Mouse (Mus musculus) heart, postnatal 0 days (tissue): Measurements from ENCODE around the gene S100a7a.

ENCODE experiments used
- CTCF ChIP-seq: IDR thresholded peaks from 2 replicates; pipeline ENCODE4 v1.5.1; 2016; ENCODE audit warnings: antibody characterized with exemption, control low read depth, low read depth
- EP300 ChIP-seq: IDR thresholded peaks from 2 replicates; pipeline ENCODE4 v1.6.1; 2016; ENCODE audit warnings: antibody characterized with exemption, low read depth

DNA sequence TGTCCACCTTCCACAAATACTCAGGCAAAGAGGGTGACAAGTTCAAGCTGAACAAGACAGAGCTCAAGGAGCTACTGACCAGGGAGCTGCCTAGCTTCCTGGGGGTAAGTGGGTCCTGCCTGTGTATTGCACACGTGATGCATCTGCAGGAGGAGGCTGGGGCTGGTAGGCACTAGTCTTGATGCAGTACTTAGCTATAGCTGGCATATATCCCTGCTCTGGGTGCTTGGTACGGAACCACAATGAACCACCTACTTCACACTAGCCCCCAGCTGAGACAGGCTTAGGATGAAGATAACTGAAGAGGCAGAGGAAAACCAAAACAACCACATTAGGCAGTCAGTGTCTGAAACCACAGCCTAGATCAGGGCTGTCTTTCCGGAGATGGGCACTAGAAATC, 48.8 kb upstream of the S100a7a start:
- TF ChIP-seq EP300 (no peak), CTCF (no peak)
